Mouse (Mus musculus) limb, embryonic 12.5 days (tissue): ENCODE measurements around the gene Cercam. TPM values are rescaled to one million over a fixed set of nuclear protein-coding genes. Genes with fewer than 3 reads are reported as not detected.
"Not testable (repeated sequence)": the region's sequence is repeated elsewhere in the genome, so short reads cannot be mapped to it uniquely, and the experiment has no call there.

Source experiments
- ATAC-seq: fragments of 200-750 bp; cut with Nextera tagmentation; 2 replicates; pipeline ENCODE4 v1.8.0; 2017; ENCODE audit warnings: low read depth, moderate TSS enrichment; ENCODE audit not compliant: insufficient number of reproducible peaks, insufficient read depth, low FRiP score, low TSS enrichment
- H3K27ac ChIP-seq: fragments of 300-500 bp; sonication (generic); 2 replicates; pipeline ENCODE4 v1.5.1; 2016; ENCODE audit warnings: mild to moderate bottlenecking, moderate library complexity
- H3K27me3 ChIP-seq: fragments of 300-500 bp; sonication (generic); 2 replicates; pipeline ENCODE4 v1.6.1; 2016; ENCODE audit warnings: mild to moderate bottlenecking, moderate library complexity
- H3K36me3 ChIP-seq: fragments of 300-500 bp; sonication (generic); 2 replicates; pipeline ENCODE4 v1.6.1; 2016; ENCODE audit warnings: mild to moderate bottlenecking, moderate library complexity
- H3K4me1 ChIP-seq: fragments of 300-500 bp; sonication (generic); replicated peaks from 2 replicates; pipeline ENCODE4 v1.6.1; 2016
- H3K4me2 ChIP-seq: fragments of 300-500 bp; sonication (generic); 2 replicates; pipeline ENCODE4 v1.6.1; 2016; ENCODE audit warnings: mild to moderate bottlenecking, moderate library complexity
- H3K4me3 ChIP-seq: fragments of 300-500 bp; sonication (generic); replicated peaks from 2 replicates; pipeline ENCODE4 v1.5.1; 2016; ENCODE audit warnings: mild to moderate bottlenecking
- H3K9ac ChIP-seq: fragments of 300-500 bp; sonication (generic); replicated peaks from 2 replicates; pipeline ENCODE4 v1.6.1; 2016; ENCODE audit warnings: mild to moderate bottlenecking, moderate library complexity
- H3K9me3 ChIP-seq: fragments of 300-500 bp; sonication (generic); 2 replicates; pipeline ENCODE4 v1.6.1; 2016; ENCODE audit warnings: mild to moderate bottlenecking, moderate library complexity
- WGBS: fragments of 180-500 bp; shearing (Covaris S2); methylation state at CpG from one replicate; pipeline ENCODE4 v1.1.7; 2016; 5-methylcytosine and 5-hydroxymethylcytosine counted together
- polyA plus RNA-seq: library from polyadenylated mRNA; unstranded; fragments of >200 nt; fragmentation: Nextera tagmentation; extraction: Ambion mirVana; gene quantifications from 2 replicates; pipeline ENCODE4 v1.2.1, GENCODE M21; 2016

The Cercam gene
- polyA plus RNA-seq, 1 experiment from 2014 or later: 15.1 TPM

DNA sequence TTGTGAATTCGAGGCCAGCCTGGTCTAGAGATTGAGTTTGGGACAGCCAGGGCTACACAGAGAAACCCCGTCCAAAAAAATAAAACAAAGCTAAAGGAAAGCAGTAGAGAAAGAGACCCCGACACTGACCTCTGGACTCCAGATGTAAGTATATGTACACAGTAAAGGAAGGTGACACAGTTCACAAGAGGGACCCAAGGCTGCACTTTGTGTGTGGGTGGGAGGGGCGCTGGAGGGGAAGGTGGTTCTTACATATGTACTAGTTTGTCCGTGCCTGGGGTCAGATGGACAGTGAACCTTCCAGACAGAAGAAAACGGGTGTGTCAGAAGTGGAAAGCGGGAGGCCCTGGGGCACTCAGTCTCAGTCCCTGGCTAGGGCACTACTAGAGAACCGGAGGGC is 10.2 kb downstream of the Cercam start:
- Histone ChIP-seq H3K9me3 (0 out of 2 replicates have a peak, but pooled peaks cover 5% of the 10 kb centered on the region), H3K36me3 (peaks cover 28% of the 10 kb centered on the region; the same call in 1 of the 2 replicates), H3K4me3 (no peak overlapping the region), H3K4me2 (no peak overlapping the region), H3K4me1 (no peaks in the 10 kb centered on the region), H3K27ac (no peak overlapping the region), H3K27me3 (peaks cover 6% of the 10 kb centered on the region; the same call in 1 of the 2 replicates), H3K9ac (no peak overlapping the region)
- WGBS: 64% methylated on average over 8 of the region's 8 CpGs
- ATAC-seq: no peak

GRCm38 (mm10) chr2:29879964-29880830 is 11.2 kb downstream of the Cercam start:
- Histone ChIP-seq H3K4me3 (no peak overlapping the region), H3K27ac (no peak overlapping the region), H3K9me3 (0 out of 2 replicates have a peak, but pooled peaks cover 5% of the 10 kb centered on the region), H3K9ac (no peak overlapping the region), H3K4me2 (no peak overlapping the region), H3K36me3 (peaks cover 28% of the 10 kb centered on the region; the same call in 1 of the 2 replicates), H3K4me1 (no peaks in the 10 kb centered on the region), H3K27me3 (peaks cover 6% of the 10 kb centered on the region; the same call in 1 of the 2 replicates)
- WGBS: 67% methylated on average over 17 of the region's 17 CpGs
- no peak for ATAC-seq

DNA sequence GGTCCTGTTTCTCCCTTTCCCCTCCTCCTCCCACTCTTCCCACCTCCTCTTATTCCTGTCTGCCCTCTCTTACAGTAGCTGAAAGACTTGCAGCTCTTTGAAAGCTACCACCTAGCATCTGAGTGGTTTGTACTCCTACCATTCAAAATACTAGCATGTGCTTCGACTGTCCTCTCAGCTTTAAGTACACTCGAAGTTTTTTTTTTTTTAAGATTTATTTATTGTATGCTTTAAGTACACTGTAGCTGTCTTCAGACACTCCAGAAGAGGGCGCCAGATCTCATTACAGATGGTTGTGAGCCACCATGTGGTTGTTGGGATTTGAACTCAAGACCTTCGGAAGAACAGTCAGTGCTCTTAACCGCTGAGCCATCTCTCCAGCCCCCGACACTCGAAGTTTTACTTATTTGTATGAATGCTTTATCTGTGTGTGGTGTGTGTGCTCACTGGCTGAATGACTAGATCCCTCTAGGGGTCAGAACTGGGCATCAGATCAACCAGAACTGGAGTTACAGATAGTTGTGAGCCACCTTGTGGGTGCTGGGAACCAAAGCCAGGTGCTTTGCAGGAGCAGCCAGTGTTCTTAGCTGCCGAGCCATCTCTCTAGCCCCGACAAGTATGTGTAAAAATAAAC is 17.8 kb downstream of the Cercam start:
- WGBS: 84% methylated on average over 9 of the region's 9 CpGs
- H3K36me3 ChIP-seq, H3K27ac ChIP-seq, ATAC-seq, H3K9ac ChIP-seq, H3K4me2 ChIP-seq, H3K4me3 ChIP-seq, H3K9me3 ChIP-seq, H3K27me3 ChIP-seq: not testable (repeated sequence)
- peaks cover 13% of the 10 kb centered on the region for H3K4me1 ChIP-seq

DNA sequence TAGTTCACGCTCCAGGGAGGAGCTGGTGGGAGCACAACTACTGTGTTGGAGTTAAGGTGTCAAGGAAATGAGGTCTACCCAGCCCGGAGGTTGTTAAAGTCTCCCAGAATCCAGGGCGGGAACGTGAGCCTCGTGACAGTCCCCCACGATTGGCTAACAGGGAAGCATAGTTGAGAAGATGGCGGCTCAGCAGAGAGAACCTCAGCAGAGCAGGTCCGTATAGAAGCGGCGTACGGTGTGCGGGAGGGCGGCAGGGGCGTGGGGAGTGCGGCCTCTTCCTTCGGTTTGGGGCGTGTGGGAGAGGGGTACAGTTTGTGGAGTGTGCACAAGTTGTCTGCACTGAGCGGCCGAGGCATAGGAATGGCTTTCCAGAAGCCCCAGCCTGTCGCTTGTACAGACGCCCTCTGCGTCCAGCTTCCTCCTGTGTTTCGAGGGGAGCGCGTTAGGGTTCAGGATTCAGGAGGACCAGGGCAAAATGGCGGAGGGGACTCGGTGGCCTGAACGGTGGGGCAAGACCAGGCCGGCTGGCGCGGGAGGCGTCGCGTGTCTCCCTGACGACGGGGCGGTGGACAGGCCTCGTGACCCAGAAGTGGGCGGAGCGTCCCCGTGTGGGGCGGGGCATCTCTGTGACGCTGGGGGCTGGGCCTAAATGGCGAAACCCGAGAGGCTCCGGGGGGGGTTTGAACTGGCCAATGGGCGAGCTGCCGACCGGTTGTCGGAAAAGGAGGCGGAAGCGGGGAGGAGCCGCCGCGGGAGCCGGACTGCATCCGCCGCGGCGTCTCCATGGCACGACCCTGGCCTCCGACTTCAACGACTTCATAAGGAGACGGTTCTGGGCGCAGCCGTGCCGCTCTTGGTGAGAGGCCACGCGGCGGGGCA is 20.3 kb downstream of the Cercam start, which contains the start of gene Odf2:
Gene Odf2, plus strand, starts transcription at position 156 of the 879 bp plus-strand sequence.
- peaks cover 28% of the 10 kb centered on the region for H3K36me3 ChIP-seq
- peak within 1 kb of the TSS; percentile 92 for H3K9ac ChIP-seq
- peaks cover 13% of the 10 kb centered on the region for H3K4me1 ChIP-seq
- no peaks in the 10 kb centered on the region for H3K9me3 ChIP-seq
- peak within 1 kb of the TSS; percentile 100 for H3K4me3 ChIP-seq
- peak within 1 kb of the TSS; percentile 89 for H3K27ac ChIP-seq
- no peaks in the 10 kb centered on the region for H3K27me3 ChIP-seq
- peak within 1 kb of the TSS; percentile 97 for H3K4me2 ChIP-seq
- WGBS: 1% methylated on average over 69 of the region's 70 CpGs
- ATAC-seq: peak; percentile 87

DNA sequence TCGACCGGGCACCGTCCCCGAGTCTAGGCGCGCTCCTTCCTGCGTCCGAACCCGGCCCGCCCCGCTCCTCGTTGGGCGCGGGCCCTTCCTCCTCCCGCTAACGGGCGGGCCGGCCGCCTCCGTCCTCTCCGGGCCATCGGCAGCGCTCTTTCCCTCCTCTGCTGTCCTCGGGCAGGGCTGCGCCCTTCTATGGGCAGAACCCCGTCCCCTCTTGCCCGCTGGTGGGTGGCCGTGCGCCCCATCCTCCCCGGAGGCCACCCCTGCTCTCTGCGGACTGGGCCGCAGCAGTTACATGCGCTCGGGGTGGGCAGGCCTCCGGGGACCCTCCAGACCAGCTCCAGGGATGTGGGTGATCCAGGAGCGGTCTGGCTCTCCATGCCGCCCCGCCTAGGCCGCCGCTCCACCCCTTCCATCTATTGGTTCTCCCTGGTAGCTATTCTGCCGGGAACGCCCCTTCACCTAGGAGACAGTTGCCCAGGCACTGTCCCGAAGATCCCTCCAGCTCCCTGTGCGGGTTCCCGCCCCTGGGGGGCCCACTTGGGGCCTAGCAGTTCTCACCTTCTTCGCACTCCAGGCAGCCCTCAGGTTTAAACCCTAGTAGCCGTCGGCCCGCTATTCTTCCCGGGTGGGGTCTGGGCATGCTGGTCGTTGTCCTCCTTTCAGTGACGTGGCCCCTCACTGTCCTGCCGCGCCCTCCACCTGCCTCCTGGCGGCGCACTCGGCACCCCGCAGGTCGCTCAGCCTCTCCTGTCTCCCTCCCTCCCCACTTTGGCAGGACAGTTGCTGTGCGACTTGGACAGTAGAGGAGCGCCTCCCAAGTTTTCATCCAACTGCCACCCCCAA is 21.2 kb downstream of the Cercam start:
- ATAC-seq: peak; percentile 78
- peak overlapping the region; percentile 100 for H3K4me3 ChIP-seq
- peak overlapping the region; percentile 92 for H3K9ac ChIP-seq
- H3K27ac ChIP-seq: peak overlapping the region; percentile 89
- peaks cover 37% of the 10 kb centered on the region for H3K36me3 ChIP-seq
- under 1% methylated on average over 57 of the region's 61 CpGs for WGBS
- H3K4me1 ChIP-seq: peaks cover 13% of the 10 kb centered on the region
- H3K9me3 ChIP-seq: no peaks in the 10 kb centered on the region
- H3K4me2 ChIP-seq: peak overlapping the region; percentile 97
- H3K27me3 ChIP-seq: no peaks in the 10 kb centered on the region

DNA sequence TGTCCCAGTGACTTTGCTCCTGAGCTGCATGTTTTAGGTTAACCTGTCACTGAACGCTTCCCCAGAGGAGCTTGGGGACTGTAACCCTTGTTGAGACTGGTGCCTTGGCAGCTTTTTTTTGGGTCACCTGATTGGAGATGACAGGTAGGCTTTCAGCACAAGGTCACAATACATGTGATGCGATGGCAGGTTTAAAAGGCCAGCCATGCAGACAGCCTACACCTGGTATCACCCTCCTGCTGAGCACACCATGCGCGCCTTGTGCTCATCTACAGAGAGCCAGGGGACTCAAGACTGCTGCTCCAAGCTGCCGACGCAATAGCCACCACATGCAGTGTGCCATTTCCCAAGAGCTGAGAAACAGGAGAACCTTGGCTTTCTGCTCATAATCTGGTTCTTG is 22.8 kb downstream of the Cercam start:
- no peak overlapping the region for H3K4me2 ChIP-seq
- H3K4me1 ChIP-seq: peaks cover 13% of the 10 kb centered on the region
- H3K36me3 ChIP-seq: peaks cover 52% of the 10 kb centered on the region
- H3K9ac ChIP-seq: no peak overlapping the region
- H3K4me3 ChIP-seq: 0 out of 2 replicates have a peak overlapping the region, but pooled peaks have one; percentile 100
- no peaks in the 10 kb centered on the region for H3K9me3 ChIP-seq
- H3K27me3 ChIP-seq: no peaks in the 10 kb centered on the region
- H3K27ac ChIP-seq: no peak overlapping the region
- WGBS: 96% methylated on average over 6 of the region's 6 CpGs
- no peak for ATAC-seq

DNA sequence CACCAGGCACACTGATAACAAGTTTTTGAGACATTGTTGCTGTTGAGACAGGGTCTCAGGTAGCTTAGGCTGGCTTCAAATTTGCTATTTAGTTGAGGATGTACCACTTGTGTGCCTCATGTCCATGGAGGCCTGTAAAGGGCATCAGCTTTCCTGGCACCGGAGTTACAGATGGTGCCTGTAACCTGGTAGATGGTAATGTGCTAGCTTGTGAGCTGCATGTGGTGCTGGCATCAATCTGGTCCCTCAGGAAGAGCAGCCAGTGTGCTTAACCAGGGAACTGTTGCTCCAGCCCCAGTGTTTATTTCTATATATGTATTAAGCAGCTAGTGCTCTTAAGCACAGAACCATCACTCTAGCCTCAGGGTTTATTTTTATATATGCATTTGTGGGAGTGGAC is 27.1 kb downstream of the Cercam start:
- 93% methylated on average over 1 of the region's 1 CpGs for WGBS
- H3K9ac ChIP-seq: no peak overlapping the region

GRCm38 (mm10) chr2:29897366-29897765 is 28.4 kb downstream of the Cercam start:
- no peak for ATAC-seq
- no peaks in the 10 kb centered on the region for H3K9me3 ChIP-seq
- no peaks in the 10 kb centered on the region for H3K4me1 ChIP-seq
- no peak overlapping the region for H3K4me3 ChIP-seq
- H3K27me3 ChIP-seq: no peaks in the 10 kb centered on the region
- WGBS: 92% methylated on average over 2 of the region's 2 CpGs
- H3K27ac ChIP-seq: no peak overlapping the region
- H3K36me3 ChIP-seq: peaks cover 99% of the 10 kb centered on the region
- H3K4me2 ChIP-seq: no peak overlapping the region
- H3K9ac ChIP-seq: no peak overlapping the region

More for the DNA sequence above, 27.1 kb downstream of the Cercam start:
- ATAC-seq: no peak
- no peak overlapping the region for H3K27ac ChIP-seq
- H3K4me1 ChIP-seq: peaks cover 5% of the 10 kb centered on the region
- H3K9me3 ChIP-seq: no peaks in the 10 kb centered on the region
- H3K27me3 ChIP-seq: no peaks in the 10 kb centered on the region
- H3K36me3 ChIP-seq: peaks cover 95% of the 10 kb centered on the region
- H3K4me2 ChIP-seq: no peak overlapping the region
- H3K4me3 ChIP-seq: no peak overlapping the region

DNA sequence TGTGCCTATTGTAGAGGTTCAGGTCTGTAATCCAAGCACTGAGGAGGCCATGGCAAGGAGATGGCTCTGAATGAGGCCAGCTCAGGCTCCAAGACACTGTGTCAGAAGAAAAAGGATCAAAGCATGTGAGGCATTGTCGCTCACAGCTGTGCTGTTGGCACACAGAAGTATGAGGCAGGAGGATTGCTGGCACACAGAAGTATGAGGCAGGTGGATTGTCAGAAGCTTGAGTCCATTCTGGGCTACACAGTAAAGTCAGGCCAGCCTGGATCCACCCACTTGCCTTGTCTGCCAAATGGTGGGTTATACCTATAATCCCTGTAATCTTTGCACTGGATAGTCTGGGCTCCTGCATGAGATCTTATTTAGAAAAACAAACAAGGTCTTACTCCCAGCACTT is 29.1 kb downstream of the Cercam start:
- no peak for ATAC-seq
- 92% methylated on average over 1 of the region's 1 CpGs for WGBS
- H3K9me3 ChIP-seq: no peaks in the 10 kb centered on the region
- H3K27ac ChIP-seq: no peak overlapping the region
- H3K36me3 ChIP-seq: peaks cover 99% of the 10 kb centered on the region
- H3K9ac ChIP-seq: no peak overlapping the region
- H3K4me1 ChIP-seq: no peaks in the 10 kb centered on the region
- H3K4me2 ChIP-seq: no peak overlapping the region
- no peaks in the 10 kb centered on the region for H3K27me3 ChIP-seq
- H3K4me3 ChIP-seq: no peak overlapping the region

DNA sequence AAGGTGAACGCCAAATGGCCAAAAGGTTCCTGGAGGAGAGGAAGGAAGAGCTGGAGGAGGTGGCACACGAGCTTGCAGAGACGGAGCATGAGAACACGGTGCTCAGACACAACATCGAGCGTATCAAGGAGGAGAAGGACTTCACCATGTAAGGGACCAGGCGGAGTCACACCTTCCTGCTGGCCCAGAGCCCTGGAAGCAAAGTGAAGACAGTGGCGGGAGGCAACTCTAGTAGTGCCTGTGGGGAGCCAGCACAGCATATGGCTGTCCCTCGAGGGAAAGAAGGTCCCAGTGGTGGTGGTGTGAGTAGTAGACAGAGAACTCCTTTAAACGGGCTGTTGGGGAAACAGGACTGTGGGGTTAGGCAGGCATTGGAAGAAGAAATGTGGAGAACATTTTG is 33.2 kb downstream of the Cercam start:
- Histone ChIP-seq H3K4me3 (no peak overlapping the region), H3K9ac (no peak overlapping the region), H3K27me3 (no peaks in the 10 kb centered on the region), H3K9me3 (no peaks in the 10 kb centered on the region), H3K27ac (no peak overlapping the region), H3K36me3 (peaks cover 99% of the 10 kb centered on the region), H3K4me1 (no peaks in the 10 kb centered on the region), H3K4me2 (no peak overlapping the region)
- ATAC-seq: no peak
- WGBS: 90% methylated on average over 10 of the region's 10 CpGs
